Mouse (Mus musculus): ENCODE measurements around the gene Aire. TPM values are rescaled to one million over a fixed set of nuclear protein-coding genes. Genes with fewer than 3 reads are reported as not detected.
"Not testable (repeated sequence)": the region's sequence is repeated elsewhere in the genome, so short reads cannot be mapped to it uniquely, and the experiment has no call there.

Aire gene
- polyA plus RNA-seq, 1 experiment from 2014 or later = not detected

- not testable (repeated sequence) for H3K4me3 ChIP-seq (replicated peaks); H3K4me1 ChIP-seq (replicated peaks); H3K9me3 ChIP-seq (replicated peaks); H3K27me3 ChIP-seq; ATAC-seq (ENCODE audit: insufficient read depth); H3K4me2 ChIP-seq; H3K27ac ChIP-seq (replicated peaks); H3K9ac ChIP-seq; H3K36me3 ChIP-seq (replicated peaks)
- WGBS (ENCODE audit: insufficient replicate concordance) = 56% methylated on average over 6 of the region's 8 CpGs
Observed at GRCm38 (mm10) chr10:78025453-78025852, 18.0 kb downstream of the Aire start.

- ATAC-seq (ENCODE audit: insufficient read depth); H3K36me3 ChIP-seq (replicated peaks): not testable (repeated sequence)
Observed at GRCm38 (mm10) chr10:78019984-78020383, 23.4 kb downstream of the Aire start.

DNA sequence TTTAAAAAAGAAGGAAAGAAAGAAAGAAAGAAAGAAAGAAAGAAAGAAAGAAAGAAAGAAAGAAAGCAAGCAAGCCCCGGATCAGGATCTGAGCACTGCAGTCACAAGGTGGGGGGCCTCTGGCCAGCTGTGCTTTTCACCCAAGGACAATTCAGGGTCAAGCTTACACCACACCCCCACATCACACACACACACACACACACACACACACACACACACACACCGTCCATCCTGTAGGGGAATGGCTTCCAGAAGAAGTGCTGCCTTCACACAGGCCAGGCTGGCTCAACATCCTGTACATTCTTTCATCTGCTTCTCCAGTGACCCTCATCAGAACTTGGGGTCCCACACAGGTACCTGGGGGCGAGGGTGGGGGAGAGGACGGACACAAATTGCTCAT, 24.1 kb downstream of the Aire start:
- Histone ChIP-seq H3K4me1 (replicated peaks) (peaks cover 16% of the 10 kb centered on the region), H3K9ac (no peak overlapping the region), H3K27ac (replicated peaks) (no peak overlapping the region), H3K9me3 (replicated peaks) (no peaks in the 10 kb centered on the region), H3K4me2 (no peak overlapping the region), H3K27me3 (peaks cover 10% of the 10 kb centered on the region; the same call in 1 of the 2 replicates), H3K36me3 (replicated peaks) (no peaks in the 10 kb centered on the region), H3K4me3 (replicated peaks) (no peak overlapping the region)
- 69% methylated on average over 4 of the region's 4 CpGs for WGBS (ENCODE audit: insufficient replicate concordance)
- ATAC-seq (ENCODE audit: insufficient read depth) = no peak

More at GRCm38 (mm10) chr10:78019984-78020383, 23.4 kb downstream of the Aire start:
- Histone ChIP-seq H3K27me3 (peaks cover 10% of the 10 kb centered on the region; the same call in 1 of the 2 replicates), H3K4me1 (replicated peaks) (peaks cover 16% of the 10 kb centered on the region)
- WGBS (ENCODE audit: insufficient replicate concordance) = 83% methylated on average over 7 of the region's 11 CpGs
- H3K9me3 ChIP-seq (replicated peaks); H3K4me3 ChIP-seq (replicated peaks); H3K27ac ChIP-seq (replicated peaks); H3K4me2 ChIP-seq; H3K9ac ChIP-seq: not testable (repeated sequence)

DNA sequence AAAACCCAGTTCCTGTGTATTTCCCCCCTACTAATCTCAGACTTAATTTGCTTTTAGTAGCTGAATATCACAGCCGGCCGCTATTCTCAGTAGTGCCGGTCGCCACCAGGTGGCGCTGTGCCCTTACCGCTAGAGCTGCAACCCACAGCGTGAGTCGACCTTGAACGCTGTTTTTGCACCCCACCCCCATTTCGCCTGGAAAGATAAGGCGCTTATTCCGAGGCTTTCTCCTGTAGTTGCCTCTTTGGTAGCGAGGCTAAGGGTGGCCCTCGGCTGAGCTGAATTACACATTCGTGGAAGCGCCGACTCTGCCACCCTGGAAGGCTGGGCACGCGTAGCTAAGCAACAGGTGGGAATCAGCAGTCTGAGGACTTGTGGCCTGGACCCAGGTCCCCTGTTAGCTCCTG, 24.6 kb downstream of the Aire start:
- H3K27ac ChIP-seq (replicated peaks) = no peak overlapping the region
- H3K4me2 ChIP-seq = peak overlapping the region; percentile 68
- ATAC-seq (ENCODE audit: insufficient read depth) = peak; percentile 76
- H3K9me3 ChIP-seq (replicated peaks) = no peaks in the 10 kb centered on the region
- H3K36me3 ChIP-seq (replicated peaks) = no peaks in the 10 kb centered on the region
- WGBS (ENCODE audit: insufficient replicate concordance) = 18% methylated on average over 19 of the region's 19 CpGs
- H3K9ac ChIP-seq = no peak overlapping the region
- peak overlapping the region; percentile 35 for H3K4me3 ChIP-seq (replicated peaks)
- peaks cover 16% of the 10 kb centered on the region for H3K4me1 ChIP-seq (replicated peaks)
- peaks cover 10% of the 10 kb centered on the region; the same call in 1 of the 2 replicates for H3K27me3 ChIP-seq

DNA sequence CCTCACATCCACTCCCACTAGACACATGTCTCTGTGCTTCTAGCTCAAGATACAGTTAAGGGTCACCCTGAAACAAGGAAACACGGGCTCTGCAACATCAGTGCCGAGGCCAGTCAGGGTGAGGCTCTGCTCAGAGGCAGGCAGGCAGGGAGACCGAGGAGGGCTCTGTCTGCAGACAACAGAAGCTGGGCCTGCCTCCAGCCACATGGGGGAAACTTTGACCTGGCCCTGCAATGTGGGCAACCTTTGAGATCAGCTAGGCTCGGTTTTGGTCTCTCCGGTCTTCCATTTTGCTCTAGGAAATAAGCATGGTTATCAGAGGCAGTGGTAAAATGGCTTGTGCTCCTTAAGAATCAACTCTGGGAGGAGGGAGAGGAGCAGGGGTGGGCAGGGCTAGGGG, 27.0 kb downstream of the Aire start:
- 44% methylated on average over 5 of the region's 5 CpGs for WGBS (ENCODE audit: insufficient replicate concordance)
- Histone ChIP-seq H3K4me2 (no peak overlapping the region), H3K9me3 (replicated peaks) (no peaks in the 10 kb centered on the region), H3K36me3 (replicated peaks) (no peaks in the 10 kb centered on the region), H3K27me3 (peaks cover 10% of the 10 kb centered on the region; the same call in 1 of the 2 replicates), H3K27ac (replicated peaks) (no peak overlapping the region), H3K4me1 (replicated peaks) (peaks cover 24% of the 10 kb centered on the region), H3K9ac (no peak overlapping the region), H3K4me3 (replicated peaks) (no peak overlapping the region)
- ATAC-seq (ENCODE audit: insufficient read depth) = no peak

DNA sequence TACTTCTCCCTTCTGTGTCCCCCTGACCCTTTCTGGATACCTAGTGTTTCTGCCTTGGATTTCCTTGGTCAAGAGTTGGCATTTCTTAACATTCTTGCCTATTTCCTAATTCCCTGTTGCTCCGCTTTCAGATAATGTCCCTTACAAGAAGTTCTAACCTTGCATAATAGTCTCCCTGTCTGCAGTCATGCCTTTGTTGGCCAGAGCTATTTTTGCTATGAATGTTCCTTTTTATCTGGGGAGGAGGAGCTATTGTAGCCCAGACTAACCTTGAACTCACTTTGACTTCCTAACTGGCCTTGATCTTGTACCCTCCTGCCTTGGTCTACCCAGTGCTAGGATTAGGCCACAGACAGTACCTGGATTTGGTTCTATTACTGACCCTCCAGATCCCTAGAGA, 27.9 kb downstream of the Aire start:
- H3K4me3 ChIP-seq (replicated peaks) = no peak overlapping the region
- no peak overlapping the region for H3K27ac ChIP-seq (replicated peaks)
- H3K36me3 ChIP-seq (replicated peaks) = no peaks in the 10 kb centered on the region
- no peaks in the 10 kb centered on the region for H3K9me3 ChIP-seq (replicated peaks)
- peaks cover 30% of the 10 kb centered on the region for H3K4me1 ChIP-seq (replicated peaks)
- no peak for ATAC-seq (ENCODE audit: insufficient read depth)
- no peak overlapping the region for H3K9ac ChIP-seq
- H3K4me2 ChIP-seq = no peak overlapping the region
- 79% methylated on average over 1 of the region's 1 CpGs for WGBS (ENCODE audit: insufficient replicate concordance)
- peaks cover 10% of the 10 kb centered on the region; the same call in 1 of the 2 replicates for H3K27me3 ChIP-seq

DNA sequence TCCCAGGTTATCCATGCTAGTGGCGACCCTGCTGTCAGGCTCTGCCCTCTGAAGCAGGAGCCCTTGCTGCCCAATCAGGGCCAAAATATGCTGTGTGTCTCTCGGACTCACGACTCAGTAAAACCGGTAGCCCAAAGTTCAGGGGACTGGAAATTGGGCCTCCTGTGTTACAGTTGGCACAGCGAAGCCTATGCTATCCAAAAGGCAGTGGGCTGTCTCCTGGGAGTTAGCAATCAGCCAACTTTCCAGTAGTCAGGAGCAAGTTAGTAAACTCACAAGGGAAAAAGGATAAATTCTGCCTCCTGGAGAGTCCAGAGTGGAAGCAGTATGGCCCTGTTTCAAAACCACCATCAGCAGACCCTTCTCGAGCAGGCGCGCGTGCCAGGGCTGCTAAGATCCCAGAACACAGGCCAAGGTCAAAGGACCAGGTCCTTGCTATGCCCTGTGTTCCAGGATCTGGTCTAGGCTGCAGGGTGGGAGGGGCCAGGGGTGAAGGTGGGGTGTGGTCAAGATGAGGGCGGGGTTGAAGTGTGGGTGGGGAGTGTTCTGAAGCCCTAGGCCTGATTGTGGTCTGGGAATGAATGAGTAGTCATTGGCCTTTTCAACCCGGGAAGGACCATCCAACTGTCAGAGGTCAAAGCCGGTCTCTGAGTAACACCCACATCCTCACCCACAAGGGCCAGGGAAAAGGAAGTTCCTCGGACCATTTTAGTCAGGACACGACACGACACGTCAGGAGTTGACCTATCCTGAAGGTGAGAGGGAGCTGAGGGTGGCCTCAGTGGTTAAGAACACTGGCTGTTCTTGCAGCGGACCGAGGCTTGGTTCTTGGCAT, 30.5 kb downstream of the Aire start:
- Histone ChIP-seq H3K27me3 (peaks cover 7% of the 10 kb centered on the region; the same call in 1 of the 2 replicates), H3K4me2 (no peak overlapping the region), H3K9ac (no peak overlapping the region), H3K36me3 (replicated peaks) (no peaks in the 10 kb centered on the region), H3K4me3 (replicated peaks) (no peak overlapping the region), H3K9me3 (replicated peaks) (no peaks in the 10 kb centered on the region), H3K27ac (replicated peaks) (no peak overlapping the region), H3K4me1 (replicated peaks) (peaks cover 35% of the 10 kb centered on the region)
- 79% methylated on average over 18 of the region's 18 CpGs for WGBS (ENCODE audit: insufficient replicate concordance)
- no peak for ATAC-seq (ENCODE audit: insufficient read depth)

DNA sequence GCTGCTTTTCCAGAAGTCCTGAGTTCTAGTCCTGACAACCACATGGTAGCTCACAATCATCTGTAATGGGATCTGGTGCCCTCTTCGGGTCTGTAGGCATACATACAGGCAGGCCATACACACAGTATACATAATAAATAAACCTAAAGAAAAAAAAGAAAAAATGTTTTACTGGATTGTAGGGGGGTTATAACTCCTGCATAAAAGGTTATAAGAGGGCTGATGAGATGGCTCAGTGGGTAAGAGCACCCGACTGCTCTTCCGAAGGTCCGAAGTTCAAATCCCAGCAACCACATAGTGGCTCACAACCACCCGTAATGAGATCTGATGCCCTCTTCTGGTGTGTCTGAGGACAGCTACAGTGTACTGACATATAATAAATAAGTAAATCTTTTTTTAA, 32.3 kb downstream of the Aire start:
- not testable (repeated sequence) for H3K36me3 ChIP-seq (replicated peaks); H3K27me3 ChIP-seq; H3K27ac ChIP-seq (replicated peaks); H3K4me3 ChIP-seq (replicated peaks); H3K9me3 ChIP-seq (replicated peaks); ATAC-seq (ENCODE audit: insufficient read depth); H3K9ac ChIP-seq
- WGBS (ENCODE audit: insufficient replicate concordance) = 82% methylated on average over 5 of the region's 5 CpGs
- H3K4me2 ChIP-seq = peak overlapping the region; percentile 96
- H3K4me1 ChIP-seq (replicated peaks) = peaks cover 47% of the 10 kb centered on the region

DNA sequence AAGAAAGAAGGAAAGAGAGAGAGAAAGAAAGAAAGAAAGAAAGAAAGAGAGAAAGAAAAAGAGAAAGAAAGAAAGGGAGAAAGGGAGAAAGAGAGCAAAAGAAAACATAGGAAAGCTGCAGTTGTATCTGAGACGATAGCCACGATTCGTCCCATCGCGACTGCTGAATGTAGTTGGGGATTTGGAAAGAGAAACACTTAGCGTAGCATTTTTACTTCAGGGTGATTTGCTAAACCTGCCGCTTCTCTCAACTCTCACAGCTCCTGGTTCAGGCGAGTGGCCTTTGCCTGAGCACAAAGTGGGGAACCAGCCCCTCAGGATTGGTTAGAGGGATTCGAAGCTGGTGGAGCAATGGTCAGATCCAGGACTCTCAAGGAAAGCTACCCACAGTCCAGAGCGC, 33.1 kb downstream of the Aire start:
- 0 out of 2 replicates have a peak, but pooled peaks cover 5% of the 10 kb centered on the region for H3K36me3 ChIP-seq (replicated peaks)
- no peaks in the 10 kb centered on the region for H3K27me3 ChIP-seq
- peak overlapping the region; percentile 85 for H3K4me3 ChIP-seq (replicated peaks)
- WGBS (ENCODE audit: insufficient replicate concordance) = 7% methylated on average over 10 of the region's 10 CpGs
- no peaks in the 10 kb centered on the region for H3K9me3 ChIP-seq (replicated peaks)
- peaks cover 54% of the 10 kb centered on the region for H3K4me1 ChIP-seq (replicated peaks)
- no peak for ATAC-seq (ENCODE audit: insufficient read depth)
- H3K27ac ChIP-seq (replicated peaks) = peak overlapping the region; percentile 53; the same call in 1 of the 2 replicates
- H3K4me2 ChIP-seq = peak overlapping the region; percentile 96
- H3K9ac ChIP-seq = peak overlapping the region; percentile 54

DNA sequence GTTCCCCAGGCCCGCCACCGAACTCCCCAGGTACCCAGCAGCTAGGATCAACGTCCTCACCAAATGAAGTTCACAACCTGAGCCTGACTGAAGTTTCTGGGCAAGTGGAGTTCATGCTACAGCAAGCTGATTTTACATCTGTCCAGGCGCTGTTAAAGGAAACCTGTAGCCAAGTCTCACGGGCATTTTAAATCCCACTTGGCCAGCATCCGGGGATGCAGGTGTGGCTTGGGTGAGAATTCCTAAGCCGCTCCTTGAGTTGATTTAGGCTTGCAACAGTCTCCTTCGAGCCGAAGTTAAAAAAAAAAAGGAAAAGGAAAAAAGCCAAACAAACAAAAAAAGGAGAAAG, 33.5 kb downstream of the Aire start, which contains the start of gene Pfkl:
Gene Pfkl, minus strand, starts transcription at position 139 of the 349 bp plus-strand sequence.
- ATAC-seq (ENCODE audit: insufficient read depth) = no peak
- peak within 1 kb of the TSS; percentile 85 for H3K4me3 ChIP-seq (replicated peaks)
- H3K4me2 ChIP-seq = peak within 1 kb of the TSS; percentile 96
- WGBS (ENCODE audit: insufficient replicate concordance) = 0% methylated on average over 9 of the region's 9 CpGs
- peaks cover 58% of the 10 kb centered on the region for H3K4me1 ChIP-seq (replicated peaks)
- no peaks in the 10 kb centered on the region for H3K9me3 ChIP-seq (replicated peaks)
- H3K27me3 ChIP-seq = no peaks in the 10 kb centered on the region
- peak within 1 kb of the TSS; percentile 91 for H3K9ac ChIP-seq
- H3K36me3 ChIP-seq (replicated peaks) = 0 out of 2 replicates have a peak, but pooled peaks cover 7% of the 10 kb centered on the region
- peak within 1 kb of the TSS; percentile 99 for H3K27ac ChIP-seq (replicated peaks)

DNA sequence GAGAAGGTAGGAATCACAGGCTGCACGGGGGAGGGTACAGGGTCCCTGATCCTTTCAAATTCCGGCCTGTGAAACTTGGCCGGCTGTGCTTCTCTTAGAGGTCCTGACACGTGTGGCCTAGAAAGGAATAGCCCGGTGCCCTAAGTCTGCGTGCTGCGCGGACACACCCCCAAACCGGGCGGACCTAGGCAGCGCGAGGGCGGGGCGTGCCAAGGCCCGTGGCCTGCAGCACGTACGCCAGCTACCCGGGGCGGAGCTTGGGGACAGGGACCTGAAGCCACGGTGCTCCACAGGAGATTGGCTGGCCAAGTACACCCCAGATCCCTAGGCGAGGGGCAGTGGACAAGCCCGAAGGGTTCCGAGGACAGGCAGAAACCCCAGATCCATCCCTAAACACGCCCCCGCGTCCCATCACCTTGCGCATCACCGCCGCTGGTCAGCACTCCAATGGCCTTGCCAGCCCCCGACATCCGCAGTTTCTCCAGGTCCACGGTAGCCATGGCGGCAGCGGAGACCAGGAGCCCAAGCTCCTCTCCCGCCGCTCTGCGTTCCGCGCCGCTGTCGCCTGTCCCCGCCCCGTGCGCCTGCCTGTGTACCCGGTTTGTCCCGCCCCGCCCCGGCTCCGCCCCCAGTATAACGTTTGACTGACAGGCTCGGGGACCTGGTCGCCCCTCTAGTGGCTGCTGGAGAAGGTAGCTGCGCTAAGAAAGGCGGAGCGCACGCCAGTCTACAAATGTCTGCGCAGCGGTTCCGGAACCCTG, 34.0 kb downstream of the Aire start:
- under 1% methylated on average over 59 of the region's 59 CpGs for WGBS (ENCODE audit: insufficient replicate concordance)
- Histone ChIP-seq H3K9ac (peak overlapping the region; percentile 91), H3K4me1 (replicated peaks) (peaks cover 64% of the 10 kb centered on the region), H3K4me2 (peak overlapping the region; percentile 96), H3K27ac (replicated peaks) (peak overlapping the region; percentile 99), H3K27me3 (no peaks in the 10 kb centered on the region), H3K36me3 (replicated peaks) (0 out of 2 replicates have a peak, but pooled peaks cover 7% of the 10 kb centered on the region), H3K9me3 (replicated peaks) (no peaks in the 10 kb centered on the region), H3K4me3 (replicated peaks) (peak overlapping the region; percentile 85)
- ATAC-seq (ENCODE audit: insufficient read depth) = peak; percentile 92

All from liver, embryonic 15.5 days (tissue).